Mouse (Mus musculus): ENCODE measurements around the gene Gm10406.
"Not testable (repeated sequence)": the region's sequence is repeated elsewhere in the genome, so short reads cannot be mapped to it uniquely, and the experiment has no call there.

- TF ChIP-seq POLR2A (IDR thresholded peaks at IDR 0.05; ENCODE audit: low read depth, low read length); CTCF (IDR thresholded peaks at IDR 0.05; ENCODE audit: extremely low read depth, insufficient read length, insufficient replicate concordance, low read depth, low read length): not testable (repeated sequence)
Measured at GRCm38 (mm10) chr14:6973718-6974117, 53.5 kb downstream of the Gm10406 start, which contains the start of gene Gm6356.

Data from small intestine, adult 2 months (tissue).